Mouse (Mus musculus): ENCODE measurements at regions not wholly inside any gene's neighbourhood (a gene's known extent, or its start where the extent isn't known, plus 50 kb on each side); places are given as distances from the start of the nearest gene placed in this dataset.
A peak's percentile ranks its signal among the peaks of the same experiment; 100 is the strongest.

GRCm38 (mm10) chr6:66274737-66275136 lies 260.5 kb upstream of the Mad2l1 start:
- TF ChIP-seq CTCF (IDR thresholded peaks at IDR 0.05; ENCODE audit: low read depth): no peak
- Histone ChIP-seq H3K4me3 (ENCODE audit: low read depth, low read length) (no peak overlapping the region), H3K27ac (ENCODE audit: low read depth, low read length) (no peak overlapping the region), H3K27me3 (ENCODE audit: insufficient read depth, low read length) (no peaks in the 10 kb centered on the region), H3K9ac (no peak overlapping the region), H3K9me3 (ENCODE audit: low read length) (no peaks in the 10 kb centered on the region), H3K4me1 (ENCODE audit: insufficient read depth) (no peaks in the 10 kb centered on the region), H3K36me3 (ENCODE audit: insufficient read depth) (no peaks in the 10 kb centered on the region), H3K4me2 (ENCODE audit: low read depth) (no peak overlapping the region)
- WGBS: 92% methylated on average over 4 of the region's 4 CpGs
- DNase-seq (no peak), ATAC-seq (no peak)

GRCm38 (mm10) chr6:66280701-66281100 lies 254.5 kb upstream of the Mad2l1 start:
- Histone ChIP-seq H3K36me3 (ENCODE audit: insufficient read depth) (no peaks in the 10 kb centered on the region), H3K27me3 (ENCODE audit: insufficient read depth, low read length) (no peaks in the 10 kb centered on the region), H3K9ac (no peak overlapping the region), H3K4me1 (ENCODE audit: insufficient read depth) (no peaks in the 10 kb centered on the region), H3K4me2 (ENCODE audit: low read depth) (no peak overlapping the region), H3K9me3 (ENCODE audit: low read length) (no peaks in the 10 kb centered on the region), H3K4me3 (ENCODE audit: low read depth, low read length) (no peak overlapping the region), H3K27ac (ENCODE audit: low read depth, low read length) (no peak overlapping the region)
- no peak for TF ChIP-seq CTCF (IDR thresholded peaks at IDR 0.05; ENCODE audit: low read depth)
- WGBS: 84% methylated on average over 8 of the region's 8 CpGs
- no peak for ATAC-seq
- DNase-seq: no peak

GRCm38 (mm10) chr6:66282566-66283115 lies 252.5 kb upstream of the Mad2l1 start:
- H3K4me1 ChIP-seq (ENCODE audit: insufficient read depth): no peaks in the 10 kb centered on the region
- no peak overlapping the region for H3K4me2 ChIP-seq (ENCODE audit: low read depth)
- H3K36me3 ChIP-seq (ENCODE audit: insufficient read depth): no peaks in the 10 kb centered on the region
- ATAC-seq (no peak), DNase-seq (no peak)
- WGBS: 81% methylated on average over 6 of the region's 6 CpGs
- H3K4me3 ChIP-seq (ENCODE audit: low read depth, low read length): no peak overlapping the region
- no peaks in the 10 kb centered on the region for H3K9me3 ChIP-seq (ENCODE audit: low read length)
- TF ChIP-seq CTCF (IDR thresholded peaks at IDR 0.05; ENCODE audit: low read depth): no peak
- H3K27ac ChIP-seq (ENCODE audit: low read depth, low read length): no peak overlapping the region
- no peaks in the 10 kb centered on the region for H3K27me3 ChIP-seq (ENCODE audit: insufficient read depth, low read length)
- H3K9ac ChIP-seq: no peak overlapping the region

GRCm38 (mm10) chr6:66283521-66283920 lies 251.7 kb upstream of the Mad2l1 start:
- WGBS: 97% methylated on average over 4 of the region's 4 CpGs
- DNase-seq (no peak), ATAC-seq (no peak)
- Histone ChIP-seq H3K9me3 (ENCODE audit: low read length) (no peaks in the 10 kb centered on the region), H3K4me2 (ENCODE audit: low read depth) (no peak overlapping the region), H3K9ac (no peak overlapping the region), H3K36me3 (ENCODE audit: insufficient read depth) (no peaks in the 10 kb centered on the region), H3K4me1 (ENCODE audit: insufficient read depth) (no peaks in the 10 kb centered on the region), H3K4me3 (ENCODE audit: low read depth, low read length) (no peak overlapping the region), H3K27ac (ENCODE audit: low read depth, low read length) (no peak overlapping the region), H3K27me3 (ENCODE audit: insufficient read depth, low read length) (no peaks in the 10 kb centered on the region)
- no peak for TF ChIP-seq CTCF (IDR thresholded peaks at IDR 0.05; ENCODE audit: low read depth)

- H3K9me3 ChIP-seq (ENCODE audit: low read length): no peaks in the 10 kb centered on the region
- H3K4me2 ChIP-seq (ENCODE audit: low read depth): no peak overlapping the region
- H3K36me3 ChIP-seq (ENCODE audit: insufficient read depth): no peaks in the 10 kb centered on the region
- no peak for TF ChIP-seq CTCF (IDR thresholded peaks at IDR 0.05; ENCODE audit: low read depth)
- H3K4me3 ChIP-seq (ENCODE audit: low read depth, low read length): no peak overlapping the region
- ATAC-seq (no peak), DNase-seq (peak; percentile 19)
- H3K9ac ChIP-seq: no peak overlapping the region
- no peaks in the 10 kb centered on the region for H3K4me1 ChIP-seq (ENCODE audit: insufficient read depth)
- H3K27ac ChIP-seq (ENCODE audit: low read depth, low read length): no peak overlapping the region
- no peaks in the 10 kb centered on the region for H3K27me3 ChIP-seq (ENCODE audit: insufficient read depth, low read length)
These were observed 247.6 kb upstream of the Mad2l1 start for GRCm38 (mm10) chr6:66287607-66288006.

GRCm38 (mm10) chr6:66289196-66289595 lies 246.0 kb upstream of the Mad2l1 start:
- DNase-seq: no peak
- no peak for ATAC-seq
- no peaks in the 10 kb centered on the region for H3K36me3 ChIP-seq (ENCODE audit: insufficient read depth)
- no peak overlapping the region for H3K9ac ChIP-seq
- no peak overlapping the region for H3K27ac ChIP-seq (ENCODE audit: low read depth, low read length)
- no peak overlapping the region for H3K4me2 ChIP-seq (ENCODE audit: low read depth)
- no peaks in the 10 kb centered on the region for H3K27me3 ChIP-seq (ENCODE audit: insufficient read depth, low read length)
- no peak for TF ChIP-seq CTCF (IDR thresholded peaks at IDR 0.05; ENCODE audit: low read depth)
- H3K9me3 ChIP-seq (ENCODE audit: low read length): no peaks in the 10 kb centered on the region
- 89% methylated on average over 3 of the region's 3 CpGs for WGBS
- H3K4me1 ChIP-seq (ENCODE audit: insufficient read depth): no peaks in the 10 kb centered on the region
- H3K4me3 ChIP-seq (ENCODE audit: low read depth, low read length): no peak overlapping the region

GRCm38 (mm10) chr6:66291576-66291975 lies 243.6 kb upstream of the Mad2l1 start:
- Histone ChIP-seq H3K27me3 (ENCODE audit: insufficient read depth, low read length) (no peaks in the 10 kb centered on the region), H3K4me1 (ENCODE audit: insufficient read depth) (no peaks in the 10 kb centered on the region), H3K4me2 (ENCODE audit: low read depth) (no peak overlapping the region), H3K27ac (ENCODE audit: low read depth, low read length) (no peak overlapping the region), H3K9me3 (ENCODE audit: low read length) (no peaks in the 10 kb centered on the region), H3K9ac (no peak overlapping the region), H3K4me3 (ENCODE audit: low read depth, low read length) (no peak overlapping the region), H3K36me3 (ENCODE audit: insufficient read depth) (no peaks in the 10 kb centered on the region)
- 84% methylated on average over 2 of the region's 2 CpGs for WGBS
- ATAC-seq: no peak
- no peak for DNase-seq
- TF ChIP-seq CTCF (IDR thresholded peaks at IDR 0.05; ENCODE audit: low read depth): no peak

- Histone ChIP-seq H3K27me3 (ENCODE audit: insufficient read depth, low read length) (no peaks in the 10 kb centered on the region), H3K4me1 (ENCODE audit: insufficient read depth) (no peaks in the 10 kb centered on the region), H3K9me3 (ENCODE audit: low read length) (no peaks in the 10 kb centered on the region), H3K9ac (no peak overlapping the region), H3K4me3 (ENCODE audit: low read depth, low read length) (no peak overlapping the region), H3K36me3 (ENCODE audit: insufficient read depth) (no peaks in the 10 kb centered on the region), H3K27ac (ENCODE audit: low read depth, low read length) (no peak overlapping the region), H3K4me2 (ENCODE audit: low read depth) (no peak overlapping the region)
- WGBS: 77% methylated on average over 4 of the region's 4 CpGs
- no peak for TF ChIP-seq CTCF (IDR thresholded peaks at IDR 0.05; ENCODE audit: low read depth)
- DNase-seq (no peak), ATAC-seq (no peak)
These were observed 237.1 kb upstream of the Mad2l1 start for GRCm38 (mm10) chr6:66298056-66298455.
